Mouse (Mus musculus): ENCODE data around the gene Mfn1. TPM values are rescaled to one million over a fixed set of nuclear protein-coding genes. Genes with fewer than 3 reads are reported as not detected.

Gene Mfn1
- polyA plus RNA-seq, 1 experiment from 2014 or later, result 23.6 TPM

Other genes starting within 250 kb of the Mfn1 start
- gene Zmat3, start 163.5 kb upstream of the Mfn1 start, polyA plus RNA-seq (2014; fragmentation: Nextera tagmentation; extraction: Ambion mirVana), result 5.9 and 7.7 TPM in 2 replicates
- 16.7 and 19.1 TPM in 2 replicates for gene Pik3ca, start 131.8 kb upstream of the Mfn1 start, polyA plus RNA-seq (2014; fragmentation: Nextera tagmentation; extraction: Ambion mirVana)
- not detected in 2 replicates for gene Kcnmb3, start 37.2 kb upstream of the Mfn1 start, polyA plus RNA-seq (2014; fragmentation: Nextera tagmentation; extraction: Ambion mirVana)
- 40.9 and 44.8 TPM in 2 replicates for gene Zfp639, start 19.2 kb upstream of the Mfn1 start, polyA plus RNA-seq (2014; fragmentation: Nextera tagmentation; extraction: Ambion mirVana)
- 53.0 and 64.2 TPM in 2 replicates for gene Gnb4, start 87.1 kb downstream of the Mfn1 start, polyA plus RNA-seq (2014; fragmentation: Nextera tagmentation; extraction: Ambion mirVana)
- gene Actl6a, start 176.8 kb downstream of the Mfn1 start, polyA plus RNA-seq (2014; fragmentation: Nextera tagmentation; extraction: Ambion mirVana), result 159 and 182 TPM in 2 replicates
- gene Ndufb5, start 207.5 kb downstream of the Mfn1 start, polyA plus RNA-seq (2014; fragmentation: Nextera tagmentation; extraction: Ambion mirVana), result 348 and 364 TPM in 2 replicates
- gene Mrpl47, start 208.1 kb downstream of the Mfn1 start, polyA plus RNA-seq (2014; fragmentation: Nextera tagmentation; extraction: Ambion mirVana), result 38.0 and 40.4 TPM in 2 replicates